Mouse (Mus musculus) embryonic facial prominence, embryonic 10.5 days (tissue): Measurements from ENCODE around the gene Thnsl1. TPM values are rescaled to one million over a fixed set of nuclear protein-coding genes. Genes with fewer than 3 reads are reported as not detected.

Experiments used
- DNase-seq: peaks from one replicate; pipeline ENCODE4 v3.0.0-alpha.2; 2017; ENCODE audit warnings: low spot score
- H3K27ac ChIP-seq: fragments of 300-500 bp; sonication (generic); replicated peaks from 2 replicates; pipeline ENCODE4 v1.5.1; 2016; ENCODE audit warnings: mild to moderate bottlenecking
- H3K27me3 ChIP-seq: fragments of 300-500 bp; sonication (generic); replicated peaks from 2 replicates; pipeline ENCODE4 v1.6.1; 2016; ENCODE audit warnings: low read depth, mild to moderate bottlenecking; ENCODE audit not compliant: poor library complexity, severe bottlenecking
- H3K36me3 ChIP-seq: fragments of 300-500 bp; sonication (generic); replicated peaks from 2 replicates; pipeline ENCODE4 v1.6.1; 2016; ENCODE audit warnings: mild to moderate bottlenecking, moderate library complexity
- H3K4me1 ChIP-seq: fragments of 300-500 bp; sonication (generic); 2 replicates; pipeline ENCODE4 v1.6.1; 2016
- H3K4me3 ChIP-seq: fragments of 300-500 bp; sonication (generic); 2 replicates; pipeline ENCODE4 v1.5.1; 2016; ENCODE audit warnings: mild to moderate bottlenecking, moderate library complexity
- H3K9me3 ChIP-seq: fragments of 300-500 bp; sonication (generic); 2 replicates; pipeline ENCODE4 v1.6.1; 2016; ENCODE audit warnings: mild to moderate bottlenecking
- WGBS: fragments of 180-500 bp; shearing (Covaris S2); methylation state at CpG from one replicate; pipeline ENCODE4 v1.1.7; 2016; 5-methylcytosine and 5-hydroxymethylcytosine counted together
- polyA plus RNA-seq: library from polyadenylated mRNA; unstranded; fragments of >200 nt; fragmentation: Nextera tagmentation; extraction: Ambion mirVana; gene quantifications from 2 replicates; pipeline ENCODE4 v1.2.1, GENCODE M21; 2016

Gene Thnsl1
- polyA plus RNA-seq, 1 experiment from 2014 or later: 10.3 TPM

GRCm38 (mm10) chr2:21245477-21246102 is 40.1 kb downstream of the Thnsl1 start:
- Histone ChIP-seq H3K4me1 (no peaks in the 10 kb centered on the region), H3K27me3 (no peaks in the 10 kb centered on the region), H3K4me3 (no peak overlapping the region), H3K36me3 (no peaks in the 10 kb centered on the region), H3K27ac (no peak overlapping the region), H3K9me3 (no peaks in the 10 kb centered on the region)
- DNase-seq: no peak
- WGBS: 87% methylated on average over 2 of the region's 2 CpGs

GRCm38 (mm10) chr2:21253644-21254043 is 48.1 kb downstream of the Thnsl1 start:
- no peaks in the 10 kb centered on the region for H3K4me1 ChIP-seq
- H3K27ac ChIP-seq: no peak overlapping the region
- H3K4me3 ChIP-seq: no peak overlapping the region
- H3K9me3 ChIP-seq: no peaks in the 10 kb centered on the region
- H3K36me3 ChIP-seq: no peaks in the 10 kb centered on the region
- no peaks in the 10 kb centered on the region for H3K27me3 ChIP-seq
- DNase-seq: no peak
- 82% methylated on average over 3 of the region's 3 CpGs for WGBS

- no peaks in the 10 kb centered on the region for H3K9me3 ChIP-seq
- H3K27ac ChIP-seq: no peak overlapping the region
- H3K4me3 ChIP-seq: no peak overlapping the region
- H3K4me1 ChIP-seq: no peaks in the 10 kb centered on the region
- H3K27me3 ChIP-seq: no peaks in the 10 kb centered on the region
- no peak for DNase-seq
- H3K36me3 ChIP-seq: no peaks in the 10 kb centered on the region
Observed at GRCm38 (mm10) chr2:21254308-21254707, 48.8 kb downstream of the Thnsl1 start.

- Histone ChIP-seq H3K36me3 (no peaks in the 10 kb centered on the region), H3K9me3 (no peaks in the 10 kb centered on the region), H3K27ac (no peak overlapping the region), H3K4me1 (0 out of 2 replicates have a peak, but pooled peaks cover 5% of the 10 kb centered on the region), H3K4me3 (no peak overlapping the region), H3K27me3 (no peaks in the 10 kb centered on the region)
- DNase-seq: no peak
- 92% methylated on average over 4 of the region's 4 CpGs for WGBS
Observed at GRCm38 (mm10) chr2:21258281-21258680, 52.8 kb downstream of the Thnsl1 start.

GRCm38 (mm10) chr2:21259081-21259480 is 53.6 kb downstream of the Thnsl1 start:
- H3K4me3 ChIP-seq: no peak overlapping the region
- H3K36me3 ChIP-seq: no peaks in the 10 kb centered on the region
- DNase-seq: no peak
- no peak overlapping the region for H3K27ac ChIP-seq
- WGBS: 80% methylated on average over 5 of the region's 5 CpGs
- no peaks in the 10 kb centered on the region for H3K9me3 ChIP-seq
- no peaks in the 10 kb centered on the region for H3K27me3 ChIP-seq
- H3K4me1 ChIP-seq: 0 out of 2 replicates have a peak, but pooled peaks cover 5% of the 10 kb centered on the region

- whole genome bisulfite sequencing: 74% methylated on average over 4 of the region's 4 CpGs
- Histone ChIP-seq H3K27me3 (no peaks in the 10 kb centered on the region), H3K36me3 (no peaks in the 10 kb centered on the region), H3K4me3 (no peak overlapping the region), H3K4me1 (0 out of 2 replicates have a peak, but pooled peaks cover 5% of the 10 kb centered on the region), H3K27ac (no peak overlapping the region), H3K9me3 (no peaks in the 10 kb centered on the region)
- no peak for DNase-seq
Observed at GRCm38 (mm10) chr2:21260060-21260459, 54.5 kb downstream of the Thnsl1 start.

- Histone ChIP-seq H3K4me3 (no peak overlapping the region), H3K9me3 (no peaks in the 10 kb centered on the region), H3K4me1 (peaks cover 5% of the 10 kb centered on the region), H3K36me3 (no peaks in the 10 kb centered on the region), H3K27ac (no peak overlapping the region), H3K27me3 (no peaks in the 10 kb centered on the region)
- peak; percentile 78 for DNase-seq
- 24% methylated on average over 4 of the region's 4 CpGs for whole genome bisulfite sequencing
Observed at GRCm38 (mm10) chr2:21261370-21262006, 56.0 kb downstream of the Thnsl1 start.

- Histone ChIP-seq H3K27ac (no peak overlapping the region), H3K4me1 (peaks cover 21% of the 10 kb centered on the region), H3K27me3 (no peaks in the 10 kb centered on the region), H3K9me3 (no peaks in the 10 kb centered on the region), H3K4me3 (no peak overlapping the region), H3K36me3 (no peaks in the 10 kb centered on the region)
- 56% methylated on average over 4 of the region's 4 CpGs for WGBS
- DNase-seq: no peak
Observed at GRCm38 (mm10) chr2:21264031-21264430, 58.5 kb downstream of the Thnsl1 start.

Other genes with a start within 250 kb of the Thnsl1 start
- 15.7 and 23.1 TPM in 2 replicates for gene Arhgap21, start 236.8 kb upstream of the Thnsl1 start, polyA plus RNA-seq
- gene Enkur, start 359 bp upstream of the Thnsl1 start, polyA plus RNA-seq: 0.16 and 0.62 TPM in 2 replicates
- gene Gpr158, start 161.8 kb downstream of the Thnsl1 start, polyA plus RNA-seq: not detected in 2 replicates